Mouse (Mus musculus) heart, postnatal 0 days (tissue): ENCODE measurements around the gene Thrb.

Experiments
- CTCF ChIP-seq: IDR thresholded peaks from 2 replicates; pipeline ENCODE4 v1.5.1; 2016; ENCODE audit warnings: antibody characterized with exemption, control low read depth, low read depth
- EP300 ChIP-seq: IDR thresholded peaks from 2 replicates; pipeline ENCODE4 v1.6.1; 2016; ENCODE audit warnings: antibody characterized with exemption, low read depth

- TF ChIP-seq EP300 (no peak), CTCF (no peak)
These were observed 256.6 kb downstream of the Thrb start for GRCm38 (mm10) chr14:17916651-17917050.
